31 mouse cellular contexts compared by ENCODE assay signal in genomic region chr2:35057243-35057642, GRCm38 (mm10). TPM values are rescaled to one million over a fixed set of nuclear protein-coding genes. Genes with fewer than 3 reads are reported as not detected.
"Had no signal": no experiment of that assay in that cellular context is flagged by ENCODE, and none has a peak within 500 bp of the region (broad histone marks: within the 10 kb centered on the region; RNA-seq: fewer than 3 reads in every experiment).

No protein-coding gene starts in this region.

- H3K36me3 ChIP-seq: embryonic facial prominence, embryonic 10.5 days; embryonic facial prominence, embryonic 12.5 days; embryonic facial prominence, embryonic 13.5 days; embryonic facial prominence, embryonic 15.5 days; forebrain, embryonic 12.5 days; forebrain, embryonic 15.5 days; heart, embryonic 10.5 days had no signal

- DNase-seq: cerebellum, adult 8-10 months; cerebellum, adult 9-10 months; cerebellum, adult 9-11 months; cerebellum, postnatal 10 days; cerebellum, postnatal 14 days; cerebellum, postnatal 25 days; cerebellum, postnatal 36 days; embryo, embryonic 11 days; forebrain, postnatal 0 days; gastrocnemius, adult 2 months; gastrocnemius, postnatal 14 days; gastrocnemius, postnatal 25 days; gastrocnemius, postnatal 36 days; heart, adult 18-20 months; heart, adult 2 months had no signal

- H3K9ac ChIP-seq: embryonic facial prominence, embryonic 12.5 days; embryonic facial prominence, embryonic 13.5 days; embryonic facial prominence, embryonic 15.5 days; forebrain, embryonic 12.5 days; forebrain, embryonic 13.5 days; forebrain, embryonic 15.5 days; forebrain, postnatal 0 days had no signal

- H3K9me3 ChIP-seq: embryonic facial prominence, embryonic 10.5 days; embryonic facial prominence, embryonic 12.5 days; embryonic facial prominence, embryonic 13.5 days; embryonic facial prominence, embryonic 15.5 days; forebrain, embryonic 12.5 days; forebrain, embryonic 13.5 days; forebrain, embryonic 15.5 days; heart, embryonic 10.5 days had no signal

- H3K4me2 ChIP-seq: embryonic facial prominence, embryonic 12.5 days; embryonic facial prominence, embryonic 13.5 days; embryonic facial prominence, embryonic 15.5 days; forebrain, embryonic 12.5 days; forebrain, embryonic 13.5 days; forebrain, embryonic 15.5 days; heart, embryonic 11.5 days had no signal

- H3K4me1 ChIP-seq: embryonic facial prominence, embryonic 10.5 days; embryonic facial prominence, embryonic 12.5 days; embryonic facial prominence, embryonic 13.5 days; embryonic facial prominence, embryonic 15.5 days; forebrain, embryonic 12.5 days; forebrain, embryonic 13.5 days; forebrain, embryonic 15.5 days; heart, embryonic 10.5 days had no signal

- H3K27ac ChIP-seq: embryonic facial prominence, embryonic 10.5 days; embryonic facial prominence, embryonic 12.5 days; embryonic facial prominence, embryonic 13.5 days; embryonic facial prominence, embryonic 15.5 days; forebrain, embryonic 12.5 days; forebrain, embryonic 13.5 days; forebrain, embryonic 15.5 days; gastrocnemius, adult 2 months; heart, adult 2 months; heart, embryonic 10.5 days had no signal

- H3K4me3 ChIP-seq: embryonic facial prominence, embryonic 10.5 days; embryonic facial prominence, embryonic 12.5 days; embryonic facial prominence, embryonic 13.5 days; embryonic facial prominence, embryonic 15.5 days; erythroblast, embryonic 14.5 days; forebrain, embryonic 12.5 days; forebrain, embryonic 13.5 days; forebrain, embryonic 15.5 days; gastrocnemius, adult 2 months; heart, adult 2 months; heart, embryonic 10.5 days had no signal

- H3K27me3 ChIP-seq: embryonic facial prominence, embryonic 12.5 days; embryonic facial prominence, embryonic 13.5 days; embryonic facial prominence, embryonic 15.5 days; forebrain, embryonic 12.5 days; forebrain, embryonic 13.5 days; forebrain, embryonic 15.5 days had no signal

RNA-seq across cellular contexts. Expression of gene Hc, which starts 4.0 kb away (rescaled TPM):
- total RNA-seq: common myeloid progenitor, adult 5-6 weeks; gastrocnemius, adult 2 months; gastrocnemius, postnatal 14 days; gastrocnemius, postnatal 25 days; granulocyte monocyte progenitor cell, adult 5-6 weeks; heart, adult 18-20 months; heart, adult 2 months; heart, adult 8-10 months had no signal
- polyA plus RNA-seq: embryonic facial prominence, embryonic 13.5 days; embryonic facial prominence, embryonic 14.5 days; embryonic facial prominence, embryonic 15.5 days; erythroblast, embryonic 14.5 days; gonadal fat pad, adult 2 months had no signal

RNA-seq across cellular contexts. Expression of gene AI182371, which starts 44.1 kb away (rescaled TPM):
- total RNA-seq: gastrocnemius, adult 18-20 months; gastrocnemius, adult 2 months; gastrocnemius, postnatal 25 days; heart, adult 18-20 months; heart, adult 2 months had no signal
- polyA plus RNA-seq: erythroblast, embryonic 14.5 days had no signal
